Mouse (Mus musculus) liver, embryonic 14.5 days (tissue): ENCODE results near the gene Tmem44. TPM values are rescaled to one million over a fixed set of nuclear protein-coding genes. Genes with fewer than 3 reads are reported as not detected.
A peak's percentile ranks its signal among the peaks of the same experiment; 100 is the strongest.
"Not testable (repeated sequence)": the region's sequence is repeated elsewhere in the genome, so short reads cannot be mapped to it uniquely, and the experiment has no call there.

Experiments used
- ATAC-seq: fragments of 200-750 bp; cut with Nextera tagmentation; 2 replicates; pipeline ENCODE4 v1.8.0; 2017; ENCODE audit warnings: moderate number of reproducible peaks, mild to moderate bottlenecking, moderate library complexity; ENCODE audit not compliant: insufficient read depth
- DNase-seq, 3 experiments: peaks; one replicate each; pipeline ENCODE4 v3.0.0-alpha.2; 2012 to 2013; ENCODE audit warnings: low read depth in 3 of 3, low spot score in 3 of 3
- H3K27ac ChIP-seq: fragments of 300-500 bp; sonication (generic); 2 replicates; pipeline ENCODE4 v1.5.1; 2014; ENCODE audit warnings: moderate library complexity, mild to moderate bottlenecking, control low read depth, inconsistent platforms
- H3K27me3 ChIP-seq: fragments of 300-500 bp; sonication (generic); 2 replicates; pipeline ENCODE4 v1.6.1; 2014; ENCODE audit warnings: mild to moderate bottlenecking, low read length, moderate library complexity; ENCODE audit not compliant: control insufficient read depth, insufficient read depth
- H3K36me3 ChIP-seq: fragments of 300-500 bp; sonication (generic); replicated peaks from 2 replicates; pipeline ENCODE4 v1.6.1; 2014; ENCODE audit warnings: low read depth; ENCODE audit not compliant: control insufficient read depth, insufficient read depth
- H3K4me1 ChIP-seq, 2 experiments: fragments of 200-500 bp in 1 of 2; fragments of 300-500 bp in 1 of 2; sonication (generic) in 1 of 2; replicated peaks; 2 replicates each; pipeline ENCODE4 v1.6.1; 2012 to 2014; ENCODE audit warnings: antibody characterized with exemption in 1 of 2, inconsistent platforms in 1 of 2, low read length in 1 of 2; ENCODE audit not compliant: control insufficient read depth in 2 of 2, insufficient read depth in 2 of 2
- H3K4me2 ChIP-seq: fragments of 300-500 bp; sonication (generic); 2 replicates; pipeline ENCODE4 v1.6.1; 2014; ENCODE audit warnings: low read depth, mild to moderate bottlenecking, control low read depth, moderate library complexity
- H3K4me3 ChIP-seq, 2 experiments: fragments of 200-500 bp in 1 of 2; fragments of 300-500 bp in 1 of 2; sonication (generic) in 1 of 2; 2 replicates each; pipeline ENCODE4 v1.5.1; 2012 to 2014; ENCODE audit warnings: low read depth in 2 of 2, low read length in 2 of 2, mild to moderate bottlenecking in 2 of 2, control low read depth in 1 of 2, inconsistent platforms in 1 of 2, moderate library complexity in 1 of 2; ENCODE audit not compliant: insufficient read depth in 1 of 2
- H3K9ac ChIP-seq: fragments of 300-500 bp; sonication (generic); replicated peaks from 2 replicates; pipeline ENCODE4 v1.6.1; 2014; ENCODE audit warnings: mild to moderate bottlenecking, control low read depth, moderate library complexity
- H3K9me3 ChIP-seq: fragments of 300-500 bp; sonication (generic); 2 replicates; pipeline ENCODE4 v1.6.1; 2016; ENCODE audit warnings: low read length, mixed read lengths; ENCODE audit not compliant: control insufficient read depth
- CTCF ChIP-seq: IDR thresholded peaks from 2 replicates; pipeline ENCODE4 v1.5.1; 2016; ENCODE audit warnings: antibody characterized with exemption, low read depth, control low read depth
- EP300 ChIP-seq: IDR thresholded peaks from 2 replicates; pipeline ENCODE4 v1.6.1; 2016; ENCODE audit warnings: antibody characterized with exemption, low read depth
- WGBS: fragments of 180-500 bp; shearing (Covaris S2); extraction: QIAGEN DNeasy Blood & Tissue Kit; methylation state at CpG from one replicate; pipeline ENCODE4 v1.1.7; 2014; ENCODE audit not compliant: insufficient replicate concordance; 5-methylcytosine and 5-hydroxymethylcytosine counted together
- polyA plus RNA-seq, 2 experiments: library from polyadenylated mRNA; depleted of rRNA in 1 of 2; stranded (reverse) in 1 of 2; unstranded in 1 of 2; fragments of >200 nt; fragmentation: Nextera tagmentation in 1 of 2; extraction: Ambion mirVana in 1 of 2; gene quantifications; 2 replicates each; pipeline versions ENCODE4 v1.2.1 to v1.2.3; 2012 to 2014

The Tmem44 gene
- polyA plus RNA-seq, 2 experiments: 0.46 to 0.85 TPM

- no peaks in the 10 kb centered on the region for H3K36me3 ChIP-seq
- DNase-seq (no peak), ATAC-seq (peak; percentile 69)
- peaks cover 5% of the 10 kb centered on the region; the same call in 1 of the 2 replicates for H3K9me3 ChIP-seq
- WGBS: 33% methylated on average over 5 of the region's 5 CpGs
- no peak for TF ChIP-seq EP300
- TF ChIP-seq CTCF: no peak
- H3K4me3 ChIP-seq: no peak overlapping the region
- no peak overlapping the region; the same call in 1 of the 2 replicates for H3K9ac ChIP-seq
- no peaks in the 10 kb centered on the region for H3K27me3 ChIP-seq
- peaks cover 0 to 7% of the 10 kb centered on the region in 2 experiments; a peak in 1 of 4 replicates for H3K4me1 ChIP-seq
- no peak overlapping the region for H3K4me2 ChIP-seq
- H3K27ac ChIP-seq: no peak overlapping the region
These were observed 84.9 kb downstream of the Tmem44 start for GRCm38 (mm10) chr16:30465680-30466298.

- not testable (repeated sequence) for H3K9me3 ChIP-seq, H3K27ac ChIP-seq, H3K4me3 ChIP-seq, H3K4me1 ChIP-seq, ATAC-seq, H3K27me3 ChIP-seq, H3K9ac ChIP-seq, H3K4me2 ChIP-seq, H3K36me3 ChIP-seq, DNase-seq
- WGBS: 62% methylated on average over 3 of the region's 3 CpGs
These were observed 85.9 kb downstream of the Tmem44 start for GRCm38 (mm10) chr16:30464742-30465141.

Other genes with a start within 250 kb of the Tmem44 start
- 9.4 and 9.9 TPM in 2 replicates for gene Gp5, start 240.1 kb downstream of the Tmem44 start, polyA plus RNA-seq (2012; rRNA removed)
- gene Gp5, start 240.1 kb downstream of the Tmem44 start, polyA plus RNA-seq (2014; fragmentation: Nextera tagmentation; extraction: Ambion mirVana): 9.8 and 13.5 TPM in 2 replicates
- gene Atp13a3, start 144.9 kb downstream of the Tmem44 start, polyA plus RNA-seq (2012; rRNA removed): 11.7 and 14.8 TPM in 2 replicates
- 8.7 and 10.7 TPM in 2 replicates for gene Atp13a3, start 144.9 kb downstream of the Tmem44 start, polyA plus RNA-seq (2014; fragmentation: Nextera tagmentation; extraction: Ambion mirVana)
- gene Lsg1, start 36.8 kb upstream of the Tmem44 start, polyA plus RNA-seq (2012; rRNA removed): 7.1 and 12.3 TPM in 2 replicates
- gene Lsg1, start 36.8 kb upstream of the Tmem44 start, polyA plus RNA-seq (2014; fragmentation: Nextera tagmentation; extraction: Ambion mirVana): 28.2 and 28.8 TPM in 2 replicates
- 2.7 and 2.9 TPM in 2 replicates for gene Fam43a, start 48.9 kb upstream of the Tmem44 start, polyA plus RNA-seq (2012; rRNA removed)
- 1.6 and 2.0 TPM in 2 replicates for gene Fam43a, start 48.9 kb upstream of the Tmem44 start, polyA plus RNA-seq (2014; fragmentation: Nextera tagmentation; extraction: Ambion mirVana)